Mouse (Mus musculus) thymus, adult 2 months (tissue): ENCODE results near the gene Lbx1. TPM values are rescaled to one million over a fixed set of nuclear protein-coding genes. Genes with fewer than 3 reads are reported as not detected.

Experiments used
- DNase-seq: peaks from one replicate; pipeline ENCODE4 v3.0.0; 2021
- H3K27ac ChIP-seq: fragments of 200-500 bp; 2 replicates; pipeline ENCODE4 v1.5.1; 2012; ENCODE audit warnings: low read length, control low read depth; ENCODE audit not compliant: control insufficient read depth, insufficient read depth
- H3K27me3 ChIP-seq: fragments of 200-500 bp; 2 replicates; pipeline ENCODE4 v1.6.1; 2012; ENCODE audit warnings: mild to moderate bottlenecking, low read length, moderate library complexity, mixed read lengths; ENCODE audit not compliant: control insufficient read depth, insufficient read depth
- H3K36me3 ChIP-seq: fragments of 200-500 bp; 2 replicates; pipeline ENCODE4 v1.6.1; 2012; ENCODE audit warnings: mild to moderate bottlenecking, low read length, moderate library complexity; ENCODE audit not compliant: control insufficient read depth, insufficient read depth
- H3K4me1 ChIP-seq: fragments of 200-500 bp; replicated peaks from 2 replicates; pipeline ENCODE4 v1.6.1; 2012; ENCODE audit warnings: low read length; ENCODE audit not compliant: control insufficient read depth, insufficient read depth
- H3K4me3 ChIP-seq: fragments of 200-500 bp; 2 replicates; pipeline ENCODE4 v1.5.1; 2012; ENCODE audit warnings: mild to moderate bottlenecking, low read length, control low read depth, moderate library complexity; ENCODE audit not compliant: control insufficient read depth, insufficient read depth
- CTCF ChIP-seq: fragments of 200-500 bp; IDR thresholded peaks from 2 replicates; pipeline ENCODE4 v1.5.1; 2012; ENCODE audit warnings: mild to moderate bottlenecking, control low read depth, low read length, moderate library complexity, borderline replicate concordance; ENCODE audit not compliant: control insufficient read depth, poor library complexity, insufficient read depth; ENCODE audit errors: extremely low read depth
- POLR2A ChIP-seq: fragments of 200-500 bp; IDR thresholded peaks from 2 replicates; pipeline ENCODE4 v1.6.1; 2012; ENCODE audit warnings: mild to moderate bottlenecking, low read length, control low read depth, moderate library complexity; ENCODE audit not compliant: control insufficient read depth, poor library complexity, insufficient read depth; ENCODE audit errors: extremely low read depth
- WGBS: fragments of 180-500 bp; shearing (Covaris S2); methylation state at CpG from one replicate; pipeline ENCODE4 v1.1.7; 2018; 5-methylcytosine and 5-hydroxymethylcytosine counted together
- polyA plus RNA-seq: library from polyadenylated mRNA; depleted of rRNA; stranded (reverse); fragments of >200 nt; gene quantifications from 2 replicates; pipeline ENCODE4 v1.2.3, GENCODE M21; 2012; rRNA removed

Gene Lbx1
- polyA plus RNA-seq, 1 experiment: not detected

DNA sequence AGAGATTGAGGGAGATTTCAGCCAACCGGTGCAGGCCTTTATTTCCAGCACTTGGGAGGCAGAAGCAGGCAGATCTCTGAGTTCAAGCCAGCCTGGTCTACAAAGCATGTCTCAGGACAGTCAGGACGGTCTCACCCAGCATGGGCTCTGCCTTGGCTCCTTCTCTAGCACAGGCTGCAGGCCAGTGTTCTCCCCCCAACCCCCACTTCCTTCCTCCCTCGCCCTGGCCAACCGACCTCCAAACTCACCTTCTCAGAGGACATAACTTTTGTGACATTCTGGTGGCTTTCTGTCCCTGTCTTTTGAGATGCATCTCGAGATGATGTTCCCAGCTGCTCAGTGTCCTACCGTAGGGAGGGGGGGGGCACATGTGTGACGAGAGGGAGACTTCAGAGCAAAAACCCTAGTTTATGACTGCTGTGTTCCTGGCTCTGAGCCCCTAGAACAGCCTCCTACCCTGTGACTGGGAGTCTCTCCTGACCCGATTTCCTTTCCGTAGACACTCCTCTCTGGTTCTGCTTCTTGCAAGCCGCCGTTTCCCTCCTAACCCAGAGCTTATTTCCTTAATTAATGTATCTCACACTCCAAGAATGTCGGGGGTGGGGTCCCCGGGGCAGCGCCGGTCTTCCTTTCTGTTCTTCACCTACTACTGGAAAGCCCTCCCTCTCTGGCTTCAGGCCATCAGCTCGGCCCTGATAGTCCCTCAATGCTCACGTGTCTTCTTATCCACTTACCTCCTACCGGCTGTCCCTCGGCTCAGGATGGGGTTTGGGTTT, 27.8 kb downstream of the Lbx1 start:
- Histone ChIP-seq H3K4me1 (0 out of 2 replicates have a peak, but pooled peaks cover 3% of the 10 kb centered on the region), H3K4me3 (no peak overlapping the region), H3K27ac (no peak overlapping the region), H3K27me3 (peaks cover 7% of the 10 kb centered on the region; the same call in 1 of the 2 replicates), H3K36me3 (no peaks in the 10 kb centered on the region)
- TF ChIP-seq CTCF (no peak), POLR2A (no peak)
- no peak for DNase-seq
- 4% methylated on average over 19 of the region's 19 CpGs for WGBS

- H3K27ac ChIP-seq: no peak overlapping the region
- H3K36me3 ChIP-seq: no peaks in the 10 kb centered on the region
- TF ChIP-seq CTCF (no peak), POLR2A (no peak)
- DNase-seq: no peak
- H3K4me3 ChIP-seq: no peak overlapping the region
- 0 out of 2 replicates have a peak, but pooled peaks cover 3% of the 10 kb centered on the region for H3K4me1 ChIP-seq
- 41% methylated on average over 15 of the region's 15 CpGs for WGBS
- peaks cover 7% of the 10 kb centered on the region; the same call in 1 of the 2 replicates for H3K27me3 ChIP-seq
Measured at GRCm38 (mm10) chr19:45207153-45207552, 28.5 kb downstream of the Lbx1 start.

DNA sequence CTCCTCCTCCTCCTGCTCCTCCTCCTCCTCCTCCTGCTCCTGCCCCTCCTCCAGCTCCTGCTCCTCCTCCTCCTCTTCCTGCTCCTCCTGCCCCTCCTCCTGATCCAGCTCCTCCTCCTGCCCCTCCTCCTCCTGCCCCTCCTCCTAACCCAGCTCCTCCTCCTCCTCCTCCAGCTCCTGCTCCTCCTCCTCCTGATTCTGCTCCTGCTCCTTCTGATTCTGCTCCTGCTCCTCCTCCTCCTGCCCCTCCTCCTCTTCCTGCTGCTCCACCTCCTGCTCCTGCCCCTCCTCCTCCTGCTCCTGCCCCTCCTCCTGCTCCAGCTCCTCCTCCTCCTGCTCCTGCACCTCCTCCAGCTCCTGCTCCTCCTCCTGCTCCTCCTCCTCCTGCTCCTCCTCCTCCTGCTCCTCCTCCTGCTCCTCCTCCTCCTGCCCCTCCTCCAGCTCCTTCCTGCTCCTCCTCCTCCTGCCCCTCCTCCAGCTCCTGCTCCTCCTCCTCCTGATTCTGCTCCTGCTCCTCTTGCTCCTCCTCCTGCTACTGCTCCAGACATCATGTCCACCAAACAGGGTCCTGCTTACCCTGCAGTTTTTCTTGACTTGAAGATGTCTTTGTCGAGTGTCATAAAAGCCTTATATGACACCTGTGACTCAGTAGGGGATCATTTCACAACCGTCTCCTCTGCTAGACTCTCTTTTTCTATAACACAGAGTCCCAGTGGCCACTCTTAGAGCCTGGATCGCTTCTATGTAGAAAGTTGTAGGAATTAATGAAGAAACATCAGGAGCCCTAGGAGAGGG, 30.1 kb downstream of the Lbx1 start:
- H3K27ac ChIP-seq: no peak overlapping the region
- 72% methylated on average over 3 of the region's 3 CpGs for WGBS
- no peaks in the 10 kb centered on the region for H3K36me3 ChIP-seq
- peaks cover 7% of the 10 kb centered on the region; the same call in 1 of the 2 replicates for H3K27me3 ChIP-seq
- 0 out of 2 replicates have a peak, but pooled peaks cover 3% of the 10 kb centered on the region for H3K4me1 ChIP-seq
- no peak overlapping the region for H3K4me3 ChIP-seq
- DNase-seq: no peak
- TF ChIP-seq CTCF (no peak), POLR2A (no peak)

DNA sequence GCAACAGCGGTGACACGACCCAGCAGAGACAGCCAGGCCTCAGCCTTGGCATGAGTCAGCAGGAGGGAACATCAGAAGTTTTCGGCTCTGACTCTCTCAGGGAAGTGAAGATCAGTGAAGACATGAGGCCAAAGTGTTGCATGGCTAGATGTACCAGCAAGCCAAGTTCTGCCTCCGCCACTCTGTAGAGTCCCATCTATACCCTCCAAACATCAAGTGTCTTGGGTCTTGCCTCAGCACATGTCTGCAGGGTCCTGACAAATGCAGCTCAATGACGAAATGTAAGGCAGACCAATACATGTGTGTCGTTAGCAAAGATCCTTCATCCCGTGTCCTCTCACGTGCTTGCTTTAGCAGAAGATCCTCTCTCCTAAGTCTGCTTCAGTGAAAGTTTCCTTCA, 38.6 kb downstream of the Lbx1 start:
- no peak for DNase-seq
- Histone ChIP-seq H3K27ac (no peak overlapping the region), H3K4me3 (no peak overlapping the region), H3K36me3 (no peaks in the 10 kb centered on the region), H3K27me3 (no peaks in the 10 kb centered on the region), H3K4me1 (no peaks in the 10 kb centered on the region)
- TF ChIP-seq CTCF (no peak), POLR2A (no peak)
- WGBS: 79% methylated on average over 8 of the region's 8 CpGs

GRCm38 (mm10) chr19:45194651-45195050, 41.0 kb downstream of the Lbx1 start:
- TF ChIP-seq POLR2A (no peak), CTCF (no peak)
- WGBS: 52% methylated on average over 4 of the region's 4 CpGs
- no peak overlapping the region for H3K27ac ChIP-seq
- DNase-seq: no peak
- no peak overlapping the region for H3K4me3 ChIP-seq
- H3K36me3 ChIP-seq: no peaks in the 10 kb centered on the region
- no peaks in the 10 kb centered on the region for H3K27me3 ChIP-seq
- no peaks in the 10 kb centered on the region for H3K4me1 ChIP-seq

Other genes with a start within 250 kb of the Lbx1 start
- 13.7 TPM in 2 replicates for gene Sema4g, start 246.7 kb downstream of the Lbx1 start, polyA plus RNA-seq
- gene Twnk, start 230.1 kb downstream of the Lbx1 start, polyA plus RNA-seq: 11.5 and 11.6 TPM in 2 replicates
- gene Mrpl43, start 229.4 kb downstream of the Lbx1 start, polyA plus RNA-seq: 121 and 137 TPM in 2 replicates
- 37.6 and 41.2 TPM in 2 replicates for gene Lzts2, start 221.4 kb downstream of the Lbx1 start, polyA plus RNA-seq
- 0.33 and 0.47 TPM in 2 replicates for gene Pdzd7, start 190.1 kb downstream of the Lbx1 start, polyA plus RNA-seq
- gene Sfxn3, start 188.3 kb downstream of the Lbx1 start, polyA plus RNA-seq: 46.9 and 61.1 TPM in 2 replicates
- gene Kazald1, start 160.6 kb downstream of the Lbx1 start, polyA plus RNA-seq: 4.6 and 7.9 TPM in 2 replicates
- 0.19 and 0.29 TPM in 2 replicates for gene Tlx1, start 85.1 kb downstream of the Lbx1 start, polyA plus RNA-seq
- 14.1 and 17.1 TPM in 2 replicates for gene Btrc, start 127.9 kb upstream of the Lbx1 start, polyA plus RNA-seq